Mouse (Mus musculus): Measurements from ENCODE around the gene Ncoa3. TPM values are rescaled to one million over a fixed set of nuclear protein-coding genes. Genes with fewer than 3 reads are reported as not detected.
"Not testable (repeated sequence)": the region's sequence is repeated elsewhere in the genome, so short reads cannot be mapped to it uniquely, and the experiment has no call there.

The Ncoa3 gene
- polyA plus RNA-seq (2015; fragmentation: Nextera tagmentation; extraction: Ambion mirVana): 14.4 and 14.7 TPM in 2 replicates

GRCm38 (mm10) chr2:165992270-165993172, at the start of gene Ncoa3:
Gene Ncoa3, plus strand, starts transcription at chr2:165992636.
- peak within 1 kb of the TSS; percentile 95 for H3K9ac ChIP-seq
- H3K27ac ChIP-seq: peak within 1 kb of the TSS; percentile 80
- no peaks in the 10 kb centered on the region for H3K27me3 ChIP-seq
- no peaks in the 10 kb centered on the region for H3K9me3 ChIP-seq
- H3K4me3 ChIP-seq: peak within 1 kb of the TSS; percentile 96
- ATAC-seq (ENCODE audit: insufficient number of reproducible peaks, insufficient read depth, low FRiP score, low TSS enrichment, low read depth): peak; percentile 88
- H3K36me3 ChIP-seq: no peaks in the 10 kb centered on the region
- peak within 1 kb of the TSS; percentile 96 for H3K4me2 ChIP-seq
- 2% methylated on average over 103 of the region's 103 CpGs for WGBS
- peaks cover 13% of the 10 kb centered on the region for H3K4me1 ChIP-seq

GRCm38 (mm10) chr2:165943113-165943512, 49.3 kb upstream of the Ncoa3 start:
- ATAC-seq (ENCODE audit: insufficient number of reproducible peaks, insufficient read depth, low FRiP score, low TSS enrichment, low read depth): no peak
- WGBS: 92% methylated on average over 2 of the region's 2 CpGs
- Histone ChIP-seq H3K27me3 (no peaks in the 10 kb centered on the region), H3K27ac (no peak overlapping the region), H3K36me3 (no peaks in the 10 kb centered on the region), H3K4me3 (no peak overlapping the region), H3K9me3 (no peaks in the 10 kb centered on the region), H3K4me2 (no peak overlapping the region), H3K9ac (no peak overlapping the region), H3K4me1 (peaks cover 1% of the 10 kb centered on the region; the same call in 1 of the 2 replicates)

GRCm38 (mm10) chr2:165944576-165945351, 47.7 kb upstream of the Ncoa3 start:
- peaks cover 4% of the 10 kb centered on the region; the same call in 1 of the 2 replicates for H3K4me1 ChIP-seq
- H3K4me3 ChIP-seq: no peak overlapping the region
- no peak overlapping the region for H3K27ac ChIP-seq
- no peak overlapping the region for H3K9ac ChIP-seq
- 76% methylated on average over 11 of the region's 11 CpGs for whole genome bisulfite sequencing
- H3K36me3 ChIP-seq: no peaks in the 10 kb centered on the region
- H3K4me2 ChIP-seq: no peak overlapping the region
- no peaks in the 10 kb centered on the region for H3K27me3 ChIP-seq
- no peak for ATAC-seq (ENCODE audit: insufficient number of reproducible peaks, insufficient read depth, low FRiP score, low TSS enrichment, low read depth)
- no peaks in the 10 kb centered on the region for H3K9me3 ChIP-seq

- no peak overlapping the region for H3K27ac ChIP-seq
- H3K4me1 ChIP-seq: peaks cover 6% of the 10 kb centered on the region; the same call in 1 of the 2 replicates
- no peaks in the 10 kb centered on the region for H3K27me3 ChIP-seq
- H3K4me3 ChIP-seq: no peak overlapping the region
- H3K9me3 ChIP-seq: no peaks in the 10 kb centered on the region
- 79% methylated on average over 1 of the region's 1 CpGs for WGBS
- no peak overlapping the region for H3K4me2 ChIP-seq
- H3K9ac ChIP-seq: no peak overlapping the region
- ATAC-seq (ENCODE audit: insufficient number of reproducible peaks, insufficient read depth, low FRiP score, low TSS enrichment, low read depth): no peak
- no peaks in the 10 kb centered on the region for H3K36me3 ChIP-seq
Measured at GRCm38 (mm10) chr2:165946046-165946564, 46.3 kb upstream of the Ncoa3 start.

- Histone ChIP-seq H3K4me3 (no peak overlapping the region), H3K9me3 (no peaks in the 10 kb centered on the region), H3K9ac (no peak overlapping the region), H3K36me3 (no peaks in the 10 kb centered on the region), H3K4me2 (no peak overlapping the region), H3K27me3 (no peaks in the 10 kb centered on the region), H3K27ac (no peak overlapping the region), H3K4me1 (peaks cover 6% of the 10 kb centered on the region; the same call in 1 of the 2 replicates)
- no peak for ATAC-seq (ENCODE audit: insufficient number of reproducible peaks, insufficient read depth, low FRiP score, low TSS enrichment, low read depth)
- 58% methylated on average over 1 of the region's 1 CpGs for WGBS
Measured at GRCm38 (mm10) chr2:165948007-165948406, 44.4 kb upstream of the Ncoa3 start.

- not testable (repeated sequence) for H3K4me3 ChIP-seq; H3K27ac ChIP-seq; H3K9ac ChIP-seq; H3K36me3 ChIP-seq; H3K4me1 ChIP-seq; ATAC-seq (ENCODE audit: insufficient number of reproducible peaks, insufficient read depth, low FRiP score, low TSS enrichment, low read depth); H3K27me3 ChIP-seq; H3K9me3 ChIP-seq; H3K4me2 ChIP-seq
- WGBS: 61% methylated on average over 1 of the region's 1 CpGs
Measured at GRCm38 (mm10) chr2:165948785-165949184, 43.7 kb upstream of the Ncoa3 start.

- Histone ChIP-seq H3K9me3 (no peaks in the 10 kb centered on the region), H3K4me2 (no peak overlapping the region), H3K4me3 (no peak overlapping the region), H3K27me3 (no peaks in the 10 kb centered on the region), H3K27ac (no peak overlapping the region), H3K9ac (no peak overlapping the region), H3K36me3 (no peaks in the 10 kb centered on the region), H3K4me1 (peaks cover 6% of the 10 kb centered on the region; the same call in 1 of the 2 replicates)
- ATAC-seq (ENCODE audit: insufficient number of reproducible peaks, insufficient read depth, low FRiP score, low TSS enrichment, low read depth): no peak
- WGBS: 41% methylated on average over 3 of the region's 3 CpGs
Measured at GRCm38 (mm10) chr2:165949719-165950118, 42.7 kb upstream of the Ncoa3 start.

GRCm38 (mm10) chr2:165951432-165952068, 40.9 kb upstream of the Ncoa3 start:
- Histone ChIP-seq H3K4me3 (no peak overlapping the region), H3K9ac (no peak overlapping the region), H3K4me2 (no peak overlapping the region), H3K4me1 (peaks cover 6% of the 10 kb centered on the region; the same call in 1 of the 2 replicates), H3K9me3 (no peaks in the 10 kb centered on the region), H3K36me3 (no peaks in the 10 kb centered on the region), H3K27ac (no peak overlapping the region), H3K27me3 (no peaks in the 10 kb centered on the region)
- WGBS: 78% methylated on average over 12 of the region's 12 CpGs
- ATAC-seq (ENCODE audit: insufficient number of reproducible peaks, insufficient read depth, low FRiP score, low TSS enrichment, low read depth): no peak

- Histone ChIP-seq H3K4me1 (peaks cover under 1% of the 10 kb centered on the region; the same call in 1 of the 2 replicates), H3K4me3 (no peak overlapping the region), H3K27me3 (no peaks in the 10 kb centered on the region), H3K9ac (no peak overlapping the region), H3K36me3 (no peaks in the 10 kb centered on the region), H3K4me2 (no peak overlapping the region), H3K27ac (no peak overlapping the region), H3K9me3 (no peaks in the 10 kb centered on the region)
- no peak for ATAC-seq (ENCODE audit: insufficient number of reproducible peaks, insufficient read depth, low FRiP score, low TSS enrichment, low read depth)
- 75% methylated on average over 20 of the region's 20 CpGs for WGBS
Measured at GRCm38 (mm10) chr2:165954872-165955271, 37.6 kb upstream of the Ncoa3 start.

- Histone ChIP-seq H3K4me1 (no peaks in the 10 kb centered on the region), H3K9ac (no peak overlapping the region), H3K27ac (no peak overlapping the region), H3K27me3 (no peaks in the 10 kb centered on the region), H3K4me3 (no peak overlapping the region), H3K9me3 (no peaks in the 10 kb centered on the region), H3K4me2 (no peak overlapping the region), H3K36me3 (no peaks in the 10 kb centered on the region)
- 73% methylated on average over 8 of the region's 8 CpGs for WGBS
- ATAC-seq (ENCODE audit: insufficient number of reproducible peaks, insufficient read depth, low FRiP score, low TSS enrichment, low read depth): no peak
Measured at GRCm38 (mm10) chr2:165955386-165955785, 37.0 kb upstream of the Ncoa3 start.

GRCm38 (mm10) chr2:165956096-165956740, 36.2 kb upstream of the Ncoa3 start:
- Histone ChIP-seq H3K27ac (no peak overlapping the region), H3K36me3 (no peaks in the 10 kb centered on the region), H3K4me3 (no peak overlapping the region), H3K4me2 (no peak overlapping the region), H3K9ac (no peak overlapping the region), H3K4me1 (no peaks in the 10 kb centered on the region), H3K9me3 (no peaks in the 10 kb centered on the region), H3K27me3 (no peaks in the 10 kb centered on the region)
- 52% methylated on average over 7 of the region's 7 CpGs for WGBS
- ATAC-seq (ENCODE audit: insufficient number of reproducible peaks, insufficient read depth, low FRiP score, low TSS enrichment, low read depth): no peak

Measured in embryonic facial prominence, embryonic 13.5 days (tissue).